Mouse (Mus musculus) forelimb bud, embryonic 11.5 days (tissue): Measurements from ENCODE around the gene Cbfa2t2.
A peak's percentile ranks its signal among the peaks of the same experiment; 100 is the strongest.

ENCODE experiments used
- DNase-seq: peaks from one replicate; pipeline ENCODE4 v3.0.0-alpha.2; 2012; ENCODE audit warnings: low read depth, low spot score

The Cbfa2t2 gene

GRCm38 (mm10) chr2:154569071-154569748 lies 132.9 kb downstream of the Cbfa2t2 start:
- peak; percentile 35 for DNase-seq

DNA sequence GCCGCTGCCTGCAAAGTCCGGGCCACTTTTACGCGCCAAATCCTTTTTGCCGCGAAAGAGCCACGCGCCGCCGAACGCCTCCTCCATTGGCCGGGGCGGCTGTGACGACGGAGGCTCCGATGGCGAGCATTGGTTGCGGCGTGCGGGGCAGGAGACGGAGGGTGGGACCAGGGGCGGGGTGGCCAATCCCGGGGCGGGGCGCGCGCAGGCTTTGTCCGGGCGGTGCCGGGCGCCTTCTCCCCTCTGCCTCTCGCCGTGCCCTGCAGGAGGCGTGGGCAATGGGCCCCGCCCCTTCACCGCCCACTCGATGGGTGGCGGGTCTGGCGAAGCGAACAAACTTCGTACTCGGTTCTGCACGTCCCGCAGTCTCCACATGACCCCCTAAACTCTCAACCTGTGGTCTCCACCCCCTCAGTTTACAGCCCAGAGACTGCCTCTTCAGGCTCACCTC lies 133.6 kb downstream of the Cbfa2t2 start, which contains the start of gene E2f1:
Gene E2f1, minus strand, starts transcription at position 57 of the 451 bp plus-strand sequence.
- DNase-seq, result peak; percentile 96

DNA sequence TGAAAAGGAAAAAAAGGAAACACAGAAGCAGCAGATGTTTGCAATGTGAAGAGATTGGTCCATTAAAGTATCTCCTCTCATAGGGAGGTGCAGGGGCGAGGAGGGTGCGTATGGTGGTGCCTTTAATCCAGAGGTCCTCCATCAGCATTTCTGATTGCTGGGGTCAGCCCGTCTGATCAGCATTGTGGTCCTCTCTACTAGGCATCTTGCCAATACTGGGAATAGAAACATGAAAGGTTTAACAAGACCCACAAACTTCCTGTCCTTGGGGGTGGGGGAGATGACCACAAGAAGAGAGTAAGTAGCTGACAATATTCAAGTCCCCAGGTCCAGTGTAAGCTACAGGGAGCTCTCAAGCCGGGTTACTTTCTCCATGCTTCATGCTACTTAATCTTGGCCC lies 134.4 kb downstream of the Cbfa2t2 start:
- DNase-seq, result no peak

- no peak for DNase-seq
These were observed 135.0 kb downstream of the Cbfa2t2 start for GRCm38 (mm10) chr2:154571266-154571665.

DNA sequence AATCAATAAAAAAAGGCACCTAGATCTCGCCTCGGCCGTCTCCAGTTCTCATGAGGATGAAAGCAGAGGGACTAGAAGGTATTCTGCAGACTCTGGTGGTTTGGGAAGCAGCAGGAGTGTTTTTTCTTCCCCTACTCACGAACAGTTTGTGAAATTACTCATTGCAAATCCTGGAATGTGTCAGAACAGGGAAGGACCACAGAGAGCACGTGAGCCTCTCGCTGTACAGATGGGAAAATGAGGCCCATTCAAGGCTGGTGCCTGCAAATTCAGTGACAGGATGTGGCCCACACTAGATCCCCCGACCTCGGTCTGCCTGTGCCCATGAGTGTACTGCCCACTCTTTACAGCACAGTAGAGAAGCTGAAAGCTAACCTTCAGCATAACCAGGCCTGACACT lies 135.7 kb downstream of the Cbfa2t2 start:
- no peak for DNase-seq

- no peak for DNase-seq
These were observed 136.7 kb downstream of the Cbfa2t2 start for GRCm38 (mm10) chr2:154572996-154573395.

- DNase-seq, result no peak
These were observed 138.0 kb downstream of the Cbfa2t2 start for GRCm38 (mm10) chr2:154574271-154574670.

DNA sequence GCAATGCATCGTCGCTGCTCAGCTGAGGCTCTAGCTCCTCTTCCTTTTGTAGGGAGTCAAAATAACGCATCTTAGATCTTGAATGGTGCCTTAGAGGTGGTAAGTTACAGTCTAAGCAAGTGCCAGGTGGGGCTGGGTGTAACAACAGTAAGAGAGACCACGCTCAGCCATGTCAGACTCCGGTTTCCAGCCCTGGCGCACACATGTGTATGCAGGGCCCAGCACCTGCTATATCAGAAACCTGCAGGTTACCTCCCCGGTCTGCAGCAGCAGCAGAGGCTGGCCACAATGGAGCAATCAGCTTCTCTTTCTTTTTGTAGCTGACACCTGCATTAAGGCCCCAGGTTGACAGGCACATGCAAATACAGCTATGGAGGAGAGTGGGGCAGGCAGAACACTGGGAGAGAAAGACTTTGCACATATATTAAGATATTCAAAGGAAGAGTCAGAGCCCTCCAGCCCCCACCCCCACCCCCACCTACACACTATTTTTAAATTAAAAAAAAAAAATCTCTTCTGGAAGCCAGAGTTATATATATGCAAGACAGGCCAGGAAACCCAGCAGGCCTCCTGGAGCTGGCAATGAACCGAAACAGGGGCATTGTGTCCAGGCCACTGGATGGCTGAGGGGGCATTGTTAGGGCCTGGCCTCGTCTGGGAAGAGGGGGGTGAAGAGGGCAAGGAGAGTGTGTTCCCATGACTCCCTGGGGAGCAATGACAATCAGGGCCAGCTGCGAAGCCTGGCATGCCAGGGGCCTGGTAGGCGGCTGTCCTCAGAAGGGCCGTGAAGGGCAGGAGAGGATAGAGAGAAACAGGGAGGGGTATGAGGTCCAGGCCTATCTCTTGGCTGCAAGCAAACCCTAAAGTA lies 140.8 kb downstream of the Cbfa2t2 start:
- DNase-seq, result no peak

DNA sequence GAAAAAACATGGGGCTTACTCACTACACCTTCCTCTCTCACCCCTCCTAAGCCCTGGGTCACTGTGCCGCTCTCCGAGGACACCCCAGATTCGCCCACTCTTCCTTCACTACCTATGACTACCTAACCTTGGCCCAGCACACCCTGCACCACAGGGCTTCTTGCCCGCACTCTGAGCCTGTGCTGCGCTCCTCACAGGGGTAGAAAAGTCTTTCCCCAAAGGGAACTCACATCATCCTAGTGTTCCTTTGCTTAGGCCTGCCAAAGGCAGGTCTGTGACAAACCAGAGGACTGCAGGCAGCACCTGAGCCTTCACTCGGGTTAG lies 141.4 kb downstream of the Cbfa2t2 start:
- no peak for DNase-seq

DNA sequence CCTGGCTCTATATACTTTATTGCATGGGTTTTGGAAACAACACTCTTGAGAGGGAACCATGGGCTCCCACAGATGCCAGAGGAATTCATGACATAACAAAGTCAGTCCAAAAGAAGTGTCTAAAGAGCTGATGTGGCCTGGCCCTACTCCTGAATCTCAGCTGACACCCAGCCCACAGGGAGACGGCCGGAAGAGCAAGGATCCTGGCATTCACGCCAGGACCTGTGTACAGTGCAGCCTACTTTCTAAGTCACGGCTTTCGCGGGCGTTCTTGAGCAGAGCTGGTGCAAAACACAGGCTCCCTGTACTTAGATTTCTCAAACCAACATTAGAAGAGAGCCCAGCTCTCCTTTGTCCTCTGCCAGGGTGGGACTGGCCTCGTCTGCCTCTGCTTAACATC lies 144.3 kb downstream of the Cbfa2t2 start:
- no peak for DNase-seq

DNA sequence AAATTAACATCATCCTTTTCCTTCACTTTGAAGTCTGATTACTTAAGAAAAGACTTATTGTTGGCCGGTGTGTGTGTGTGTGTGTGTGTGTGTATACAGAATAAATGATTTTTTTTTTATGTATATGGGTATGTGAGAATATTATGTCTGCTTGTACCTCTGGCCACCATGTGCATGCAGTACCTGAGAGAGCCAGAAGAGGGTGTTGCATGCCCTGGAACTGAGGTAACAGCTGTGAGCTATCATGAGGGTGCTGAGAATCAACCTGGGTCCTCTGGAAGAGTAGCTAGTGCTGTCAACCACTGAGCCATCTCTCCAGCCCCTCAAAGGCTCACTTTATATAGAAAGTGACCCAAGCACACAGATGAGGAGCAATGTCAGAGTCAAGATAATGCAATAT lies 145.1 kb downstream of the Cbfa2t2 start:
- DNase-seq, result no peak

- no peak for DNase-seq
These were observed 147.9 kb downstream of the Cbfa2t2 start for GRCm38 (mm10) chr2:154583906-154584872.

- DNase-seq, result no peak
These were observed 148.8 kb downstream of the Cbfa2t2 start for GRCm38 (mm10) chr2:154584931-154585601.

DNA sequence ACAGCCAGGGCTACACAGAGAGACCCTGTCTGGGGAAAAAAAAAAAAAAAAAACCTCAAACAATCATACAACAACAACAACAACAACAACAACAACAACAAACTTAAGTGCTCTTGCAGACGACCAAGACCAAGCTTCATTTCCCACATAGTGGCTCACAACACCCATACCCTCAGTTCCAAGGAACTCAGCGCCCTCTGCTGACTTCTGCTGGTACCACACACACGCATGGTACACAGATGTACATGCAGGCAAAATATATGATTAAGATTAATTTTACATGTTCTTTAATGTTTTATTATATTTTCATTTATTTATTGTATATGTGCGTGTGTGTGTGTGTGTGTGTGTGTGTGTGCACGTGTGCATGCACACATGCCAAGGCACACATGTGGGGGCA lies 150.1 kb downstream of the Cbfa2t2 start:
- DNase-seq, result no peak
